Mouse (Mus musculus) embryonic facial prominence, embryonic 10.5 days (tissue): ENCODE data around the gene Wdr93. TPM values are rescaled to one million over a fixed set of nuclear protein-coding genes. Genes with fewer than 3 reads are reported as not detected.

Experiments used
- DNase-seq: peaks from one replicate; pipeline ENCODE4 v3.0.0-alpha.2; 2017; ENCODE audit warnings: low spot score
- H3K27ac ChIP-seq: fragments of 300-500 bp; sonication (generic); replicated peaks from 2 replicates; pipeline ENCODE4 v1.5.1; 2016; ENCODE audit warnings: mild to moderate bottlenecking
- H3K27me3 ChIP-seq: fragments of 300-500 bp; sonication (generic); replicated peaks from 2 replicates; pipeline ENCODE4 v1.6.1; 2016; ENCODE audit warnings: low read depth, mild to moderate bottlenecking; ENCODE audit not compliant: poor library complexity, severe bottlenecking
- H3K36me3 ChIP-seq: fragments of 300-500 bp; sonication (generic); replicated peaks from 2 replicates; pipeline ENCODE4 v1.6.1; 2016; ENCODE audit warnings: mild to moderate bottlenecking, moderate library complexity
- H3K4me1 ChIP-seq: fragments of 300-500 bp; sonication (generic); 2 replicates; pipeline ENCODE4 v1.6.1; 2016
- H3K4me3 ChIP-seq: fragments of 300-500 bp; sonication (generic); 2 replicates; pipeline ENCODE4 v1.5.1; 2016; ENCODE audit warnings: mild to moderate bottlenecking, moderate library complexity
- H3K9me3 ChIP-seq: fragments of 300-500 bp; sonication (generic); 2 replicates; pipeline ENCODE4 v1.6.1; 2016; ENCODE audit warnings: mild to moderate bottlenecking
- WGBS: fragments of 180-500 bp; shearing (Covaris S2); methylation state at CpG from one replicate; pipeline ENCODE4 v1.1.7; 2016; 5-methylcytosine and 5-hydroxymethylcytosine counted together
- polyA plus RNA-seq: library from polyadenylated mRNA; unstranded; fragments of >200 nt; fragmentation: Nextera tagmentation; extraction: Ambion mirVana; gene quantifications from 2 replicates; pipeline ENCODE4 v1.2.1, GENCODE M21; 2016

Gene Wdr93
- polyA plus RNA-seq, 1 experiment from 2014 or later: 0.45 TPM

GRCm38 (mm10) chr7:79729743-79730370, 13.1 kb upstream of the Wdr93 start:
- DNase-seq: peak; percentile 25
- Histone ChIP-seq H3K9me3 (no peaks in the 10 kb centered on the region), H3K27me3 (peaks cover 49% of the 10 kb centered on the region), H3K4me3 (no peak overlapping the region), H3K4me1 (0 out of 2 replicates have a peak, but pooled peaks cover 7% of the 10 kb centered on the region), H3K27ac (no peak overlapping the region), H3K36me3 (peaks cover 2% of the 10 kb centered on the region; the same call in 1 of the 2 replicates)
- 66% methylated on average over 11 of the region's 11 CpGs for WGBS

GRCm38 (mm10) chr7:79731438-79731837, 11.5 kb upstream of the Wdr93 start:
- H3K36me3 ChIP-seq: peaks cover 6% of the 10 kb centered on the region; the same call in 1 of the 2 replicates
- H3K4me1 ChIP-seq: 0 out of 2 replicates have a peak, but pooled peaks cover 7% of the 10 kb centered on the region
- WGBS: 83% methylated on average over 13 of the region's 13 CpGs
- no peak for DNase-seq
- no peak overlapping the region for H3K4me3 ChIP-seq
- no peaks in the 10 kb centered on the region for H3K9me3 ChIP-seq
- no peak overlapping the region for H3K27ac ChIP-seq
- peaks cover 36% of the 10 kb centered on the region for H3K27me3 ChIP-seq

- H3K27ac ChIP-seq: no peak within 1 kb of the TSS
- no peaks in the 10 kb centered on the region for H3K9me3 ChIP-seq
- 0 out of 2 replicates have a peak, but pooled peaks cover 7% of the 10 kb centered on the region for H3K4me1 ChIP-seq
- H3K36me3 ChIP-seq: peaks cover 18% of the 10 kb centered on the region
- peaks cover 32% of the 10 kb centered on the region for H3K27me3 ChIP-seq
- H3K4me3 ChIP-seq: no peak within 1 kb of the TSS
- DNase-seq: no peak
- 70% methylated on average over 4 of the region's 4 CpGs for WGBS
These were observed 10.3 kb upstream of the Wdr93 start, which contains the start of gene Plin1 for GRCm38 (mm10) chr7:79732622-79733021. Gene Plin1 (minus strand): TSS chr7:79732903.

GRCm38 (mm10) chr7:79734563-79734962, 8.4 kb upstream of the Wdr93 start:
- 79% methylated on average over 8 of the region's 8 CpGs for WGBS

GRCm38 (mm10) chr7:79736511-79736910, 6.5 kb upstream of the Wdr93 start:
- DNase-seq: no peak
- Histone ChIP-seq H3K9me3 (no peaks in the 10 kb centered on the region), H3K36me3 (peaks cover 20% of the 10 kb centered on the region), H3K27ac (no peak overlapping the region), H3K4me3 (no peak overlapping the region), H3K27me3 (peaks cover 11% of the 10 kb centered on the region), H3K4me1 (0 out of 2 replicates have a peak, but pooled peaks cover 3% of the 10 kb centered on the region)
- WGBS: 92% methylated on average over 14 of the region's 14 CpGs

More at GRCm38 (mm10) chr7:79734563-79734962, 8.4 kb upstream of the Wdr93 start:
- H3K27ac ChIP-seq: no peak overlapping the region
- no peak for DNase-seq
- H3K27me3 ChIP-seq: peaks cover 26% of the 10 kb centered on the region
- peaks cover 20% of the 10 kb centered on the region for H3K36me3 ChIP-seq
- H3K9me3 ChIP-seq: no peaks in the 10 kb centered on the region
- H3K4me3 ChIP-seq: no peak overlapping the region
- 0 out of 2 replicates have a peak, but pooled peaks cover 6% of the 10 kb centered on the region for H3K4me1 ChIP-seq

GRCm38 (mm10) chr7:79738913-79739312, 4.0 kb upstream of the Wdr93 start:
- Histone ChIP-seq H3K27me3 (peaks cover 7% of the 10 kb centered on the region), H3K4me3 (no peak overlapping the region), H3K27ac (no peak overlapping the region), H3K9me3 (no peaks in the 10 kb centered on the region), H3K4me1 (peaks cover 14% of the 10 kb centered on the region), H3K36me3 (peaks cover 20% of the 10 kb centered on the region)
- 87% methylated on average over 2 of the region's 2 CpGs for WGBS
- DNase-seq: no peak

- peaks cover 14% of the 10 kb centered on the region for H3K36me3 ChIP-seq
- WGBS: 79% methylated on average over 4 of the region's 4 CpGs
- H3K27me3 ChIP-seq: peaks cover 7% of the 10 kb centered on the region
- no peaks in the 10 kb centered on the region for H3K9me3 ChIP-seq
- H3K27ac ChIP-seq: no peak overlapping the region
- no peak for DNase-seq
- peaks cover 14% of the 10 kb centered on the region for H3K4me1 ChIP-seq
- H3K4me3 ChIP-seq: no peak overlapping the region
These were observed 2.7 kb upstream of the Wdr93 start for GRCm38 (mm10) chr7:79740279-79740678.

- peaks cover 7% of the 10 kb centered on the region for H3K27me3 ChIP-seq
- DNase-seq: no peak
- H3K4me3 ChIP-seq: peak overlapping the region; percentile 87
- H3K36me3 ChIP-seq: peaks cover 5% of the 10 kb centered on the region
- 27% methylated on average over 11 of the region's 11 CpGs for WGBS
- no peak overlapping the region for H3K27ac ChIP-seq
- peaks cover 14% of the 10 kb centered on the region for H3K4me1 ChIP-seq
- no peaks in the 10 kb centered on the region for H3K9me3 ChIP-seq
These were observed 695 bp upstream of the Wdr93 start for GRCm38 (mm10) chr7:79742277-79742658.

GRCm38 (mm10) chr7:79744051-79744450, 1.1 kb downstream of the Wdr93 start:
- Histone ChIP-seq H3K27ac (no peak overlapping the region), H3K36me3 (no peaks in the 10 kb centered on the region; the same call in 1 of the 2 replicates), H3K9me3 (no peaks in the 10 kb centered on the region), H3K27me3 (peaks cover 7% of the 10 kb centered on the region), H3K4me1 (peaks cover 14% of the 10 kb centered on the region), H3K4me3 (no peak overlapping the region)
- no peak for DNase-seq
- WGBS: 94% methylated on average over 9 of the region's 9 CpGs

- no peaks in the 10 kb centered on the region; the same call in 1 of the 2 replicates for H3K36me3 ChIP-seq
- H3K9me3 ChIP-seq: no peaks in the 10 kb centered on the region
- H3K27ac ChIP-seq: no peak overlapping the region
- 78% methylated on average over 5 of the region's 5 CpGs for WGBS
- H3K4me1 ChIP-seq: peaks cover 14% of the 10 kb centered on the region
- no peak for DNase-seq
- no peak overlapping the region for H3K4me3 ChIP-seq
- H3K27me3 ChIP-seq: peaks cover 7% of the 10 kb centered on the region
These were observed 1.6 kb downstream of the Wdr93 start for GRCm38 (mm10) chr7:79744585-79744984.

- Histone ChIP-seq H3K4me3 (no peak overlapping the region), H3K27me3 (no peaks in the 10 kb centered on the region; the same call in 1 of the 2 replicates), H3K4me1 (peaks cover 10% of the 10 kb centered on the region), H3K9me3 (no peaks in the 10 kb centered on the region), H3K27ac (no peak overlapping the region), H3K36me3 (no peaks in the 10 kb centered on the region)
- no peak for DNase-seq
- 84% methylated on average over 6 of the region's 6 CpGs for WGBS
These were observed 4.7 kb downstream of the Wdr93 start for GRCm38 (mm10) chr7:79747659-79748058.

- H3K4me1 ChIP-seq: no peaks in the 10 kb centered on the region
- no peak overlapping the region for H3K4me3 ChIP-seq
- no peaks in the 10 kb centered on the region for H3K9me3 ChIP-seq
- H3K27me3 ChIP-seq: no peaks in the 10 kb centered on the region
- H3K36me3 ChIP-seq: no peaks in the 10 kb centered on the region
- no peak for DNase-seq
- H3K27ac ChIP-seq: no peak overlapping the region
- WGBS: 87% methylated on average over 6 of the region's 6 CpGs
These were observed 6.5 kb downstream of the Wdr93 start for GRCm38 (mm10) chr7:79749511-79749910.

GRCm38 (mm10) chr7:79756334-79756733, 13.4 kb downstream of the Wdr93 start:
- H3K27me3 ChIP-seq: no peaks in the 10 kb centered on the region
- no peaks in the 10 kb centered on the region for H3K36me3 ChIP-seq
- 45% methylated on average over 2 of the region's 2 CpGs for WGBS
- H3K27ac ChIP-seq: no peak overlapping the region
- H3K9me3 ChIP-seq: no peaks in the 10 kb centered on the region
- no peak for DNase-seq
- H3K4me1 ChIP-seq: no peaks in the 10 kb centered on the region
- no peak overlapping the region for H3K4me3 ChIP-seq
